33 mouse cellular contexts compared by ENCODE assay signal in genomic region chr4:98710891-98711290, GRCm38 (mm10). TPM values are rescaled to one million over a fixed set of nuclear protein-coding genes. Genes with fewer than 3 reads are reported as not detected.
"Had no signal": no experiment of that assay in that cellular context is flagged by ENCODE, and none has a peak within 500 bp of the region (broad histone marks: within the 10 kb centered on the region; RNA-seq: fewer than 3 reads in every experiment).

No protein-coding gene starts in this region.

- H3K27ac ChIP-seq: limb, embryonic 10.5 days; limb, embryonic 12.5 days; limb, embryonic 13.5 days; limb, embryonic 15.5 days; liver, embryonic 12.5 days; liver, embryonic 13.5 days; liver, embryonic 14.5 days; liver, embryonic 15.5 days; lung, embryonic 15.5 days; macrophage; midbrain, embryonic 10.5 days; midbrain, embryonic 12.5 days; midbrain, embryonic 13.5 days; midbrain, embryonic 15.5 days had no signal

- DNase-seq: left cerebral cortex, postnatal 4 days; liver; liver, embryonic 13.5 days; liver, postnatal 0 days; lung, adult 18-20 months; lung, adult 2 months; lung, embryonic 14.5 days; lung, postnatal 10 days; lung, postnatal 14 days; lung, postnatal 36 days; lung, postnatal 4 days; midbrain, embryonic 14.5 days had no signal

- H3K4me1 ChIP-seq: limb, embryonic 10.5 days; limb, embryonic 12.5 days; limb, embryonic 13.5 days; limb, embryonic 15.5 days; liver, embryonic 12.5 days; liver, embryonic 13.5 days; liver, embryonic 15.5 days; lung, embryonic 15.5 days; megakaryocyte, embryonic 14.5 days; midbrain, embryonic 10.5 days; midbrain, embryonic 12.5 days; midbrain, embryonic 13.5 days; midbrain, embryonic 15.5 days had no signal

- H3K4me3 ChIP-seq: limb, embryonic 10.5 days; limb, embryonic 12.5 days; limb, embryonic 13.5 days; limb, embryonic 15.5 days; liver, embryonic 12.5 days; liver, embryonic 13.5 days; liver, embryonic 15.5 days; lung, embryonic 15.5 days; megakaryocyte, embryonic 14.5 days; midbrain, embryonic 10.5 days; midbrain, embryonic 12.5 days; midbrain, embryonic 13.5 days; midbrain, embryonic 15.5 days; myocyte had no signal

- H3K27me3 ChIP-seq: limb, embryonic 12.5 days; limb, embryonic 13.5 days; limb, embryonic 15.5 days; liver, embryonic 12.5 days; liver, embryonic 13.5 days; liver, embryonic 15.5 days; lung, embryonic 15.5 days; megakaryocyte, embryonic 14.5 days; midbrain, embryonic 12.5 days; midbrain, embryonic 13.5 days; midbrain, embryonic 15.5 days had no signal

- H3K36me3 ChIP-seq: limb, embryonic 10.5 days; limb, embryonic 15.5 days; liver, embryonic 12.5 days; liver, embryonic 13.5 days; liver, embryonic 15.5 days; lung, embryonic 15.5 days; midbrain, embryonic 10.5 days; midbrain, embryonic 12.5 days; midbrain, embryonic 13.5 days; midbrain, embryonic 15.5 days had no signal

RNA-seq across cellular contexts. Expression of gene L1td1, which starts 15.6 kb away (rescaled TPM):
- polyA plus RNA-seq: liver, adult 2 months; liver, embryonic 12.5 days; liver, embryonic 13.5 days; liver, embryonic 14.5 days; liver, embryonic 15.5 days; liver, embryonic 16.5 days; liver, postnatal 0 days; lung, postnatal 0 days; macrophage; midbrain, embryonic 11.5 days; midbrain, embryonic 13.5 days; midbrain, embryonic 15.5 days; midbrain, embryonic 16.5 days; midbrain, postnatal 0 days; myocyte had no signal
